Mouse (Mus musculus): ENCODE measurements at regions not wholly inside any gene's neighbourhood (a gene's known extent, or its start where the extent isn't known, plus 50 kb on each side); places are given as distances from the start of the nearest gene placed in this dataset.

GRCm38 (mm10) chr9:46554586-46555152 is 234.9 kb upstream of the 4931429L15Rik start:
- no peaks in the 10 kb centered on the region for H3K4me1 ChIP-seq (ENCODE audit: insufficient read depth)
- H3K36me3 ChIP-seq (replicated peaks; ENCODE audit: insufficient read depth, low read length), result no peaks in the 10 kb centered on the region
- no peak overlapping the region for H3K4me2 ChIP-seq (ENCODE audit: low read depth, low read length)
- no peak for ATAC-seq
- TF ChIP-seq EP300 (IDR thresholded peaks at IDR 0.05; ENCODE audit: low read depth) (no peak), CTCF (IDR thresholded peaks at IDR 0.05; ENCODE audit: low read depth) (no peak)
- DNase-seq, result no peak
- no peaks in the 10 kb centered on the region for H3K27me3 ChIP-seq (ENCODE audit: insufficient read depth, low read length)
- 67% methylated on average over 6 of the region's 6 CpGs for WGBS (ENCODE audit: insufficient replicate concordance)
- 0 out of 2 replicates have a peak, but pooled peaks cover 2% of the 10 kb centered on the region for H3K9me3 ChIP-seq (ENCODE audit: low read length)
- H3K9ac ChIP-seq (replicated peaks), result no peak overlapping the region
- no peak overlapping the region for H3K4me3 ChIP-seq (ENCODE audit: low read depth, low read length)
- H3K27ac ChIP-seq (ENCODE audit: low read depth), result no peak overlapping the region

- WGBS (ENCODE audit: insufficient replicate concordance), result 50% methylated on average over 4 of the region's 4 CpGs
- DNase-seq, result no peak
- Histone ChIP-seq H3K27me3 (ENCODE audit: insufficient read depth, low read length) (no peaks in the 10 kb centered on the region), H3K4me3 (ENCODE audit: low read depth, low read length) (no peak overlapping the region), H3K4me2 (ENCODE audit: low read depth, low read length) (no peak overlapping the region), H3K9me3 (ENCODE audit: low read length) (no peaks in the 10 kb centered on the region), H3K9ac (replicated peaks) (no peak overlapping the region), H3K27ac (ENCODE audit: low read depth) (no peak overlapping the region), H3K36me3 (replicated peaks; ENCODE audit: insufficient read depth, low read length) (no peaks in the 10 kb centered on the region), H3K4me1 (ENCODE audit: insufficient read depth) (no peaks in the 10 kb centered on the region)
- no peak for TF ChIP-seq EP300 (IDR thresholded peaks at IDR 0.05; ENCODE audit: low read depth)
- no peak for TF ChIP-seq CTCF (IDR thresholded peaks at IDR 0.05; ENCODE audit: low read depth)
- ATAC-seq, result no peak
These were observed 229.6 kb upstream of the 4931429L15Rik start for GRCm38 (mm10) chr9:46549416-46549815.

- WGBS (ENCODE audit: insufficient replicate concordance), result 77% methylated on average over 3 of the region's 3 CpGs
- TF ChIP-seq EP300 (IDR thresholded peaks at IDR 0.05; ENCODE audit: low read depth), result no peak
- TF ChIP-seq CTCF (IDR thresholded peaks at IDR 0.05; ENCODE audit: low read depth), result no peak
These were observed 224.5 kb upstream of the 4931429L15Rik start for GRCm38 (mm10) chr9:46544326-46544725.

GRCm38 (mm10) chr9:46541001-46541400 is 221.2 kb upstream of the 4931429L15Rik start:
- no peak for TF ChIP-seq CTCF (IDR thresholded peaks at IDR 0.05; ENCODE audit: low read depth)
- TF ChIP-seq EP300 (IDR thresholded peaks at IDR 0.05; ENCODE audit: low read depth), result no peak
- Histone ChIP-seq H3K4me3 (ENCODE audit: low read depth, low read length) (no peak overlapping the region), H3K9me3 (ENCODE audit: low read length) (no peaks in the 10 kb centered on the region), H3K36me3 (replicated peaks; ENCODE audit: insufficient read depth, low read length) (no peaks in the 10 kb centered on the region), H3K4me2 (ENCODE audit: low read depth, low read length) (no peak overlapping the region), H3K27ac (ENCODE audit: low read depth) (no peak overlapping the region), H3K27me3 (ENCODE audit: insufficient read depth, low read length) (no peaks in the 10 kb centered on the region), H3K4me1 (ENCODE audit: insufficient read depth) (no peaks in the 10 kb centered on the region), H3K9ac (replicated peaks) (no peak overlapping the region)
- 39% methylated on average over 2 of the region's 2 CpGs for WGBS (ENCODE audit: insufficient replicate concordance)
- DNase-seq, result no peak
- no peak for ATAC-seq

More at GRCm38 (mm10) chr9:46544326-46544725, 224.5 kb upstream of the 4931429L15Rik start:
- no peaks in the 10 kb centered on the region for H3K36me3 ChIP-seq (replicated peaks; ENCODE audit: insufficient read depth, low read length)
- H3K27me3 ChIP-seq (ENCODE audit: insufficient read depth, low read length), result no peaks in the 10 kb centered on the region
- no peaks in the 10 kb centered on the region for H3K4me1 ChIP-seq (ENCODE audit: insufficient read depth)
- H3K27ac ChIP-seq (ENCODE audit: low read depth), result no peak overlapping the region
- no peak overlapping the region for H3K4me2 ChIP-seq (ENCODE audit: low read depth, low read length)
- no peak overlapping the region for H3K4me3 ChIP-seq (ENCODE audit: low read depth, low read length)
- ATAC-seq (no peak), DNase-seq (no peak)
- no peaks in the 10 kb centered on the region for H3K9me3 ChIP-seq (ENCODE audit: low read length)
- H3K9ac ChIP-seq (replicated peaks), result no peak overlapping the region

- WGBS (ENCODE audit: insufficient replicate concordance), result 57% methylated on average over 4 of the region's 4 CpGs
- TF ChIP-seq EP300 (IDR thresholded peaks at IDR 0.05; ENCODE audit: low read depth) (no peak), CTCF (IDR thresholded peaks at IDR 0.05; ENCODE audit: low read depth) (no peak)
- no peaks in the 10 kb centered on the region for H3K36me3 ChIP-seq (replicated peaks; ENCODE audit: insufficient read depth, low read length)
These were observed 218.8 kb upstream of the 4931429L15Rik start for GRCm38 (mm10) chr9:46538616-46539015.

GRCm38 (mm10) chr9:46516401-46517130 is 196.8 kb upstream of the 4931429L15Rik start:
- ATAC-seq (no peak), DNase-seq (no peak)
- Histone ChIP-seq H3K36me3 (replicated peaks; ENCODE audit: insufficient read depth, low read length) (no peaks in the 10 kb centered on the region), H3K9ac (replicated peaks) (no peak overlapping the region), H3K4me2 (ENCODE audit: low read depth, low read length) (no peak overlapping the region), H3K27me3 (ENCODE audit: insufficient read depth, low read length) (no peaks in the 10 kb centered on the region), H3K9me3 (ENCODE audit: low read length) (no peaks in the 10 kb centered on the region), H3K27ac (ENCODE audit: low read depth) (no peak overlapping the region), H3K4me1 (ENCODE audit: insufficient read depth) (no peaks in the 10 kb centered on the region), H3K4me3 (ENCODE audit: low read depth, low read length) (no peak overlapping the region)
- TF ChIP-seq CTCF (IDR thresholded peaks at IDR 0.05; ENCODE audit: low read depth) (no peak), EP300 (IDR thresholded peaks at IDR 0.05; ENCODE audit: low read depth) (no peak)
- 79% methylated on average over 20 of the region's 20 CpGs for WGBS (ENCODE audit: insufficient replicate concordance)

More at GRCm38 (mm10) chr9:46538616-46539015, 218.8 kb upstream of the 4931429L15Rik start:
- no peak for DNase-seq
- H3K9ac ChIP-seq (replicated peaks), result no peak overlapping the region
- H3K4me3 ChIP-seq (ENCODE audit: low read depth, low read length), result no peak overlapping the region
- H3K27ac ChIP-seq (ENCODE audit: low read depth), result no peak overlapping the region
- no peak for ATAC-seq
- H3K27me3 ChIP-seq (ENCODE audit: insufficient read depth, low read length), result no peaks in the 10 kb centered on the region
- no peaks in the 10 kb centered on the region for H3K9me3 ChIP-seq (ENCODE audit: low read length)
- no peak overlapping the region for H3K4me2 ChIP-seq (ENCODE audit: low read depth, low read length)
- no peaks in the 10 kb centered on the region for H3K4me1 ChIP-seq (ENCODE audit: insufficient read depth)

All from liver, postnatal 0 days (tissue).